Mouse (Mus musculus): Measurements from ENCODE around the gene Slc52a3. TPM values are rescaled to one million over a fixed set of nuclear protein-coding genes. Genes with fewer than 3 reads are reported as not detected.

Slc52a3 gene
- total RNA-seq (2014; rRNA removed) (2.6 and 3.5 TPM in 2 replicates), polyA plus RNA-seq (2015; fragmentation: Nextera tagmentation; extraction: Ambion mirVana) (2.2 and 2.6 TPM in 2 replicates)

DNA sequence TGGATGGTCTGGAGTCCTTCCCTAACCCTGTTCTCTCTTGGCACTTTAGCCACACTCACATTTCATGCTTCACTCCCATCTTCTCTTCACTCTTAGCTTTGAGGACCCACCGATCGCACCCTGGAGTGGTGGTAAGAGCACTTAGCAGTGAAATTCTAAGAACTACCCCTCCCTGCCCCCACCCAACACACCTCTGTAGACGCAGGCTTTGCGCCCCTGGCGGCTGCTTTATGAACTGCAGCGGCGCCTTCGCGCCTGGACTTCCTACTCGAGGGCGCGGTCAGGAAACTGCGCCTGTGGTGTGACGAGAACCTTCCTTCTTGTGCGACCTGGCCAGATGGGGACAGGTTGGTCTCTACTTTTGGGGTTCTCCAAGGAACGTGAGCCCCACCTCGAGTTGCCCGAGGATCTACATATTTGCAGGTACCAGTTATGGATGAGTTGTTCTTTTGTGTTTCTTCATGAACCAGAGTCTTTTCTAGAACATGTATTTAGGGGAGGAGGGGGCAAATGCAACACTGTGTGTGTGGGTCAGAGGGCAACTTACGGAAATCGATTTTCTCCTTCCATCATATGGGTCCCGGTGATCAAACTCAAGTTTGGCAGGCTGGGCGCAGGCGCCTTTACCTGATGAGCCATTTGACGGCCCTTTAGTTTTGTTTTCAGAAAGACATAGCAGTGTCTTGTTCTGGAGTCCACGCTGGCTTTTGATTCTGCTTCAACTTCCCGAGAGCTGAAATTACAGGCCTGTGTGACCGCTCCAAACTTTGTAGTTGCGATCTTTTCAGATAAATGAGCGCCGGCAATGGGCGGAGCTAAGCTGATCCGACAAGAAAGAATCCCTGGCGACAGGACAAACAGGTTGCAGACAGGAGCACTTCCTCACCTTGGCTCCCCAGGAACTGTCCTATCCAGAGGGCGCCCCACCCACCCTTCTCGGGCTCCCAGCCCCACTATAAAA, at the start of gene Slc52a3:
TSS of gene Slc52a3 (plus strand) at position 283 of the 961 bp plus-strand sequence.
- Histone ChIP-seq H3K27me3 (ENCODE audit: insufficient read depth, low read length) (peaks cover 16% of the 10 kb centered on the region), H3K4me2 (ENCODE audit: low read depth, low read length, poor library complexity, severe bottlenecking) (no peak within 1 kb of the TSS), H3K4me3 (ENCODE audit: low read depth, low read length) (no peak within 1 kb of the TSS), H3K9me3 (ENCODE audit: low read length) (no peaks in the 10 kb centered on the region), H3K4me1 (ENCODE audit: insufficient read depth, low read length) (peaks cover 3% of the 10 kb centered on the region; the same call in 1 of the 2 replicates), H3K9ac (replicated peaks; ENCODE audit: low read length, poor library complexity, severe bottlenecking) (no peak within 1 kb of the TSS), H3K36me3 (ENCODE audit: insufficient read depth, low read length) (no peaks in the 10 kb centered on the region), H3K27ac (ENCODE audit: low read depth, low read length) (no peak within 1 kb of the TSS)
- 9% methylated on average over 35 of the region's 35 CpGs for WGBS
- DNase-seq (ENCODE audit: low spot score) (peak; percentile 77), ATAC-seq (ENCODE audit: low FRiP score) (peak; percentile 47)
- peak; percentile 94 for TF ChIP-seq CTCF (IDR thresholded peaks at IDR 0.05)

DNA sequence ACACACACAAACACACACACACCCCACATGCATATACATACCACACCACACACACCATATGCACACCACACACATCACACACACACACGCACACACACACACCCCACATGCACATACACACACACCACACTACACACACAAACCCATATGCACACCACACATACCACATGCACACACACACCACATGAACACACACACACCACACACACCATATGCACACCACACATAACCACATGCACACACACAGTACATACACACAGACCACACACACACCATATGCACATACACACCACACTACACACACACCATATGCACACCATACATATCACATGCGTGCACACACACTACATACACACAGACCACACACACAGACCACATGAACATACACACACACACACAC, 48.7 kb upstream of the Slc52a3 start:
- Histone ChIP-seq H3K27ac (ENCODE audit: low read depth, low read length) (no peak overlapping the region), H3K27me3 (ENCODE audit: insufficient read depth, low read length) (no peaks in the 10 kb centered on the region), H3K9me3 (ENCODE audit: low read length) (no peaks in the 10 kb centered on the region), H3K36me3 (ENCODE audit: insufficient read depth, low read length) (no peaks in the 10 kb centered on the region), H3K9ac (replicated peaks; ENCODE audit: low read length, poor library complexity, severe bottlenecking) (no peak overlapping the region), H3K4me3 (ENCODE audit: low read depth, low read length) (no peak overlapping the region), H3K4me2 (ENCODE audit: low read depth, low read length, poor library complexity, severe bottlenecking) (no peak overlapping the region), H3K4me1 (ENCODE audit: insufficient read depth, low read length) (peaks cover 12% of the 10 kb centered on the region; the same call in 1 of the 2 replicates)
- TF ChIP-seq CTCF (IDR thresholded peaks at IDR 0.05): no peak
- no peak for ATAC-seq (ENCODE audit: low FRiP score)
- no peak for DNase-seq (ENCODE audit: low spot score)
- 85% methylated on average over 2 of the region's 2 CpGs for WGBS

DNA sequence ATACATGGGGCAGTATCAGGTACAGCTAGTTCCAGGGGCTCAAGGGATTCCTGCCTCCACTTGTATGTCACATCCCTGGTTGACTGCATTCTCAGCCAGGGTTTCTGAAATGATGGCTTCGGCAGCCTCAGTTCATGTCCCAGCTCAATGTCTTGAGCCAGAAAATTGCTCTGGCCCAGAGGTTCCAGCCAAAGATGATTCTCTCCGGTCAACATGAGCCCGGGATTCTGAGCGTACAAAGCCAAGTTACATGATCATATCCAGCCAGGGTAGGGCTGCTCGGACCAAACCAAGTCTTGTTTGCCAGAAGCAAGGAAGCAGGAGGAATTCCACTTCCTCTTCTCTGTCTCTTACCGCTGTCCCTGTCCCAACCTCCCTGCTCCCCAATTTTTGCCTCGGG, 48.0 kb upstream of the Slc52a3 start:
- DNase-seq (ENCODE audit: low spot score) (no peak), ATAC-seq (ENCODE audit: low FRiP score) (no peak)
- Histone ChIP-seq H3K4me3 (ENCODE audit: low read depth, low read length) (no peak overlapping the region), H3K27ac (ENCODE audit: low read depth, low read length) (no peak overlapping the region), H3K36me3 (ENCODE audit: insufficient read depth, low read length) (no peaks in the 10 kb centered on the region), H3K4me2 (ENCODE audit: low read depth, low read length, poor library complexity, severe bottlenecking) (no peak overlapping the region), H3K9me3 (ENCODE audit: low read length) (no peaks in the 10 kb centered on the region), H3K27me3 (ENCODE audit: insufficient read depth, low read length) (no peaks in the 10 kb centered on the region), H3K4me1 (ENCODE audit: insufficient read depth, low read length) (peaks cover 12% of the 10 kb centered on the region; the same call in 1 of the 2 replicates), H3K9ac (replicated peaks; ENCODE audit: low read length, poor library complexity, severe bottlenecking) (no peak overlapping the region)
- WGBS: 80% methylated on average over 7 of the region's 7 CpGs
- TF ChIP-seq CTCF (IDR thresholded peaks at IDR 0.05): no peak

DNA sequence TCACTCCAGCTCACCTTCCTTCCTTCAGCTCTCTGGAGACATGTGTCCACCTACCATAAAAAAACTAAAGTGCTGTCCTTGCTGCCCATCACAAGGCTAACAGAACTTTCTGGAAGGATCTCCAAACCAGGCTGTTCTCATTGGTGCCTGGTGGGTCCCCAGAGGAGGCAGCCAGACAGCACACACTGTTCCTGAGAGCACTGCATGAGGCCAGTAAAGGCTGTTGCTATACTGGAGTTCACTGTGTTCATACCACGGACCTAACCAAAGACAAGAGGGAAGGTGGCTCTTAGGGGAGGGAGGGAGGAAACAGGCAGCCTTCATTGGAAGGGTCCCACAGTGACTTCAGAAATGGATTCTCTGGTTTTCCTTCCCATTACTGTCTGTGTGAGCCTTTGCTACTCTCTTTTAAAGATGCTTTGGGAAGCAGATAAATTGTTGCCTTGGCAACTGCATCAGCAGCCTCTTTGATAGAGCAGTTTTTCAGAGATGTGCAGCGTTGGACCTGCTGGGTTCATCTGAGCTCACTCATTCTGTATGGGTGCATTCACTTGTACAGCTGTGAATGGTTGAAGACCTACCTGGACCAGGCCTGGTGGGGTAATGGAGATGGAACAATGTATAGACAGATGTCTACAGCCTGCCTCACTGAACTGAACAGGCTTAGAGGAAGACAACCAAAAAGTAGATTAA, 47.1 kb upstream of the Slc52a3 start:
- WGBS: 22% methylated on average over 2 of the region's 2 CpGs

DNA sequence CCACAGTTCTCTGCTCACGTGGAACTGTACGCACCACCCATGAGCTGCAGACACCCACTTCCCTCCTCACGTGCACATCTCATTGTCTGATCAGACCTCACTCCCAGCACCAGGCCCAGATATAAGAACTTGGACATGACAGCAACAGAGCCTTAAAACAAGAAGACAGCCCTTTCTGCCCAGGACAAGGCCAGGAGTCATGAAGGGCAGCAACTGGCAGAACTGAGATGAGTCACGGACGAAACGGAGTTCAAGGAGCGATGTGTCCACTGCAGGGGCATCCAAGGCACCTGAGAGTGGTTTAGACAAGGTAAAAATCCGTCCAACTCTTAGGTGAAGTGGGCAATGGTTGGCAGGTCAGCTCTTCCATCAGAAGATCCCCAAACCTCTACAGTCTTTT, 42.6 kb upstream of the Slc52a3 start:
- WGBS: 83% methylated on average over 8 of the region's 8 CpGs
- Histone ChIP-seq H3K4me2 (ENCODE audit: low read depth, low read length, poor library complexity, severe bottlenecking) (no peak overlapping the region), H3K27me3 (ENCODE audit: insufficient read depth, low read length) (no peaks in the 10 kb centered on the region), H3K36me3 (ENCODE audit: insufficient read depth, low read length) (no peaks in the 10 kb centered on the region), H3K4me1 (ENCODE audit: insufficient read depth, low read length) (peaks cover 9% of the 10 kb centered on the region; the same call in 1 of the 2 replicates), H3K4me3 (ENCODE audit: low read depth, low read length) (no peak overlapping the region), H3K27ac (ENCODE audit: low read depth, low read length) (no peak overlapping the region), H3K9ac (replicated peaks; ENCODE audit: low read length, poor library complexity, severe bottlenecking) (no peak overlapping the region), H3K9me3 (ENCODE audit: low read length) (no peaks in the 10 kb centered on the region)
- ATAC-seq (ENCODE audit: low FRiP score) (no peak), DNase-seq (ENCODE audit: low spot score) (no peak)
- no peak for TF ChIP-seq CTCF (IDR thresholded peaks at IDR 0.05)

More for the DNA sequence above, 47.1 kb upstream of the Slc52a3 start:
- DNase-seq (ENCODE audit: low spot score) (peak; percentile 63), ATAC-seq (ENCODE audit: low FRiP score) (peak; percentile 79)
- Histone ChIP-seq H3K9ac (replicated peaks; ENCODE audit: low read length, poor library complexity, severe bottlenecking) (no peak overlapping the region), H3K4me1 (ENCODE audit: insufficient read depth, low read length) (peaks cover 12% of the 10 kb centered on the region; the same call in 1 of the 2 replicates), H3K4me3 (ENCODE audit: low read depth, low read length) (no peak overlapping the region), H3K27me3 (ENCODE audit: insufficient read depth, low read length) (no peaks in the 10 kb centered on the region), H3K9me3 (ENCODE audit: low read length) (no peaks in the 10 kb centered on the region), H3K36me3 (ENCODE audit: insufficient read depth, low read length) (no peaks in the 10 kb centered on the region), H3K27ac (ENCODE audit: low read depth, low read length) (peak overlapping the region; percentile 52), H3K4me2 (ENCODE audit: low read depth, low read length, poor library complexity, severe bottlenecking) (no peak overlapping the region)
- TF ChIP-seq CTCF (IDR thresholded peaks at IDR 0.05): no peak

Data from midbrain, postnatal 0 days (tissue).